Mouse (Mus musculus): ENCODE data around the gene Ring1.

Gene Ring1

GRCm38 (mm10) chr17:34024317-34024821 is at the start of gene Ring1:
Gene Ring1, minus strand, starts transcription at chr17:34024680.
- peak; percentile 88 to 93 for DNase-seq

GRCm38 (mm10) chr17:34072091-34072490 is 47.6 kb upstream of the Ring1 start:
- no peak for DNase-seq

DNA sequence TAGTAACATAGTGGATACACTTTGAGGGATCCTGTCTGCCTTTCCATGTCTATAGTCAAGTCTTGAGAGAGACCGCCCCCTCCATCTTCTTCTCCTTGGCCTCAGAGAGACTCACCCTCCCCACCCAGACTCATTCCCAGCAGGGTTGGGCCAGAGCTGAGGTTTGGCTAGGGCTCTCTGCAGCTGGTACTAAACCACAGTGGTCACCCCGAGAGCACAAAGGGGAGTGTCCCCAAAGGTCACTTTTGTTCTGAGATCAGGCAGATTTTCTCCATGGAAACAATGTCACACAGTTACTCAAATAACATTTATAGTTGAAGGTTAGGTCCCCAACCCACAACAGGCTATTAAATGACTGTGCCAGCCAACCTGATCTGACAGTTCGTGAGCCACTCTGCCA is 44.4 kb upstream of the Ring1 start:
- no peak for DNase-seq

DNA sequence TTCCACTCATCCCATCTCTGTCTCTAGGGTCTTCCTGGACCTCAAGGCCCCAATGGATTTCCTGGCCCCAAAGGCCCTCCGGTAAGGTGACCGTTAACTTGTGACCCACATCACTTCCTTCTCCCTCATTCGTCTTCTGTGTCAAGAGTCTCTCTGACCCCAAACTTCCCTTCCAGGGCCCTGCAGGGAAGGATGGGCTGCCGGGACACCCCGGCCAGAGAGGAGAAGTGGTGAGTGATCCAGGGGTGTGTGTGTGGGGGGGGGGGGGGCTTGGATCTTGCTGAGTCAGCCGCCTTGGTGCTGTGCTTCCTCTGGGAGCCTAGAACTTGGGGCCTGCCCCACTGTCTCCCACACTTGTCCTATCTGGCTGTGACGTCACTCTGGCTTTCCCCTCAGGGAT is 32.7 kb upstream of the Ring1 start:
- DNase-seq, result no peak

- DNase-seq, result no peak
These were observed 23.0 kb upstream of the Ring1 start for GRCm38 (mm10) chr17:34047404-34048050.

GRCm38 (mm10) chr17:34045941-34046340 is 21.5 kb upstream of the Ring1 start:
- no peak for DNase-seq

- no peak for DNase-seq
These were observed 15.3 kb upstream of the Ring1 start for GRCm38 (mm10) chr17:34039562-34040450.

- DNase-seq, result no peak
These were observed 14.5 kb upstream of the Ring1 start, which contains the start of gene Col11a2 for GRCm38 (mm10) chr17:34038878-34039561. Gene Col11a2, plus strand, starts transcription at chr17:34039437.

- peak; percentile 42 to 57 for DNase-seq
These were observed 14.0 kb upstream of the Ring1 start for GRCm38 (mm10) chr17:34038440-34038839.

- no peak for DNase-seq
These were observed 12.8 kb upstream of the Ring1 start for GRCm38 (mm10) chr17:34037241-34037640.

- DNase-seq, result peak in 1 of 2 experiments; percentile 60
These were observed 12.2 kb upstream of the Ring1 start for GRCm38 (mm10) chr17:34036647-34037046.

- DNase-seq, result no peak
These were observed 11.0 kb upstream of the Ring1 start for GRCm38 (mm10) chr17:34035517-34035916.

- peak; percentile 75 to 81 for DNase-seq
These were observed 9.6 kb upstream of the Ring1 start for GRCm38 (mm10) chr17:34034064-34034463.

DNA sequence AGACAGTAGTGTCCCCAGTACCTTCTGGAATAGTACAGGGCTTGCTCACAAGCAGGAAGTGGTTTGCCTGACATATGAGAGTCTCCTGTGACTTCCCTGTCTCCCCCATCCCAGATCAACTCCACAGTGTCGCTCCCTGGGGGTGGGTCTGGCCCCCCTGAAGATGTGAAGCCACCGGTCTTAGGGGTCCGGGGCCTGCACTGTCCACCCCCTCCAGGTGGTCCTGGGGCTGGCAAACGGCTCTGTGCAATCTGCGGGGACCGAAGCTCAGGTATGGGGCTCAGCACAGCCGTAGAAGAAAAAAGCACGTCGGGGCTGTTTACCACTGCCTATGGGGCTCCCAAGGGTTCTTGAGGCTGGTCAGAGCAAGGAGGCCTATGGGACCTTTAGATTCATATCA is 9.0 kb upstream of the Ring1 start:
- no peak for DNase-seq

GRCm38 (mm10) chr17:34032806-34033205 is 8.3 kb upstream of the Ring1 start:
- DNase-seq, result no peak

- DNase-seq, result no peak
These were observed 7.7 kb upstream of the Ring1 start for GRCm38 (mm10) chr17:34032174-34032632.

GRCm38 (mm10) chr17:34031465-34032173 is 7.1 kb upstream of the Ring1 start, which contains the start of the genes Slc39a7 and Rxrb:
Gene Slc39a7, minus strand, starts transcription at chr17:34031682.
Gene Rxrb, plus strand, starts transcription at chr17:34031812.
- DNase-seq, result peak; percentile 99

DNA sequence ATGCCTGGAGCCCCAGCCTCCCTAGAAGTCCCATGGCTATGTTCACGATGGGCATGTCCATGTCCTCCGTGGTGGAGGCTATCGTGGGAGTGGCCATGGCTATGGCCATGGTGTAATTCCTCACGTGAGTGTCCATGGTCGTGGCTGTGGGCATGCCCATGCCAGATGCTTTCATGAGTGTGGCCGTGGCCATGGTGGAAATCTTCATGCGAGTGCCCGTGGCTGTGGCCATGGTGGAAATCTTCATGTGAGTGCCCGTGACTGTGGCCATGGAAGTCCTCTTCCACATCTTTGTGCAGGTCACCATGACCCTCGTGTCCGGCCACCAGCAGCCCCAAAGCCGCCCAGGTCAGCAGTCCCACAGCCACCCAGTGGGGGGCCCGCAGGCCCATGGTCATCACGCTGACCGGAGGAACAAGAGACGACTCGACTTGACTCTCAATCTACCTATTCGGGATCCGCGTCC is 6.4 kb upstream of the Ring1 start:
- no peak for DNase-seq

GRCm38 (mm10) chr17:34029890-34030595 is 5.6 kb upstream of the Ring1 start:
- DNase-seq, result no peak

GRCm38 (mm10) chr17:34029150-34029889 is 4.8 kb upstream of the Ring1 start:
- no peak for DNase-seq

Data from kidney, postnatal 4 days (tissue).